Mouse (Mus musculus): ENCODE measurements around the gene Ly6g6c.

DNA sequence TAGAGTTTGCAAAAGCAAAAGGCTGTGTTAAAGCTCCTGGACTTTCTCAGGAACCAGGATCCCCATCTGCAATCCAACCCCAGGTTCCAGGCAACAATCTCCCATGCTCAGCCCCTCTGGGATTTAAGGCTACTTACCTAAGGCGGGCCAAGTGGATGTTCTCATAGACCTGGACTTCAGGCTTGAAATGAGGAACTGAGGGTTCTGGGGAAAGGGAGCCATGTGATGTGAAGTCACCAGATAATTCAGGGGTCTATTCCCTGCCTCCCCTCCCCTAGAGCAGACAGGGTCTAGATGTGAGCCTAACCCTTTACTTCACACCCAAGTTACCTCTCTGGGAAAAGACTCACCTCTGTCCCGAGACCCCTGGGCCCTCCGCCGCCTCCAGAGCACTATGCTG, 15.5 kb downstream of the Ly6g6c start:
- no peak for TF ChIP-seq POLR2A (IDR thresholded peaks at IDR 0.05; ENCODE audit: insufficient read length, low read depth)
- no peak for TF ChIP-seq USF1 (IDR thresholded peaks at IDR 0.05; ENCODE audit: low read depth)
- TF ChIP-seq REST (IDR thresholded peaks at IDR 0.05; ENCODE audit: insufficient read depth, insufficient read length) = no peak

All from myocyte (in vitro differentiated cells).